Mouse (Mus musculus): Measurements from ENCODE around the gene Ddah2. TPM values are rescaled to one million over a fixed set of nuclear protein-coding genes. Genes with fewer than 3 reads are reported as not detected.
"Not testable (repeated sequence)": the region's sequence is repeated elsewhere in the genome, so short reads cannot be mapped to it uniquely, and the experiment has no call there.

Ddah2 gene
- polyA plus RNA-seq, 1 experiment from 2014 or later, result 527 TPM

DNA sequence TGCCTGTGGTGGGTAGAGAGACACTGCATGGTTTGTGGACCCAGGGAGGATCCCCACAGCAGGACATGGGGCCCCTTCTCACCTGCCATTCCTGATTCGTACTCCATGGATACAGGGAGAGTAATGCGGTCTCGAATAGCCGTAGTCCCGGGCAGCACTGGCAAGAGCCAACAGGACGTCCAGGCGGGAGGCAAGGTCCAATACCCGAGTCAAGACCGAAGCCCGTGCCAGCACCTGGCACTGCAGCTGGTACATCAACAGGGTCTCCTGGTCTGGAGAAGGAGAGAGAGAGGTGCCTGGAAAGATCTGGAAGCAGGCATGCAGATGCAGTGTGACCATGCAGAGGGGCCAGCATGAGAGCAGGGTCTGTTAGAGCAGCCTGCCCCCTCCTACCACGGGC is 27.6 kb upstream of the Ddah2 start:
- Histone ChIP-seq H3K27me3 (ENCODE audit: low read depth, poor library complexity, severe bottlenecking) (no peaks in the 10 kb centered on the region), H3K4me1 (peaks cover 44% of the 10 kb centered on the region), H3K9me3 (replicated peaks) (no peaks in the 10 kb centered on the region), H3K27ac (replicated peaks) (0 out of 2 replicates have a peak overlapping the region, but pooled peaks have one; percentile 29), H3K36me3 (no peaks in the 10 kb centered on the region), H3K4me3 (0 out of 2 replicates have a peak overlapping the region, but pooled peaks have one; percentile 9)
- 87% methylated on average over 11 of the region's 11 CpGs for WGBS
- DNase-seq (ENCODE audit: low spot score), result no peak

DNA sequence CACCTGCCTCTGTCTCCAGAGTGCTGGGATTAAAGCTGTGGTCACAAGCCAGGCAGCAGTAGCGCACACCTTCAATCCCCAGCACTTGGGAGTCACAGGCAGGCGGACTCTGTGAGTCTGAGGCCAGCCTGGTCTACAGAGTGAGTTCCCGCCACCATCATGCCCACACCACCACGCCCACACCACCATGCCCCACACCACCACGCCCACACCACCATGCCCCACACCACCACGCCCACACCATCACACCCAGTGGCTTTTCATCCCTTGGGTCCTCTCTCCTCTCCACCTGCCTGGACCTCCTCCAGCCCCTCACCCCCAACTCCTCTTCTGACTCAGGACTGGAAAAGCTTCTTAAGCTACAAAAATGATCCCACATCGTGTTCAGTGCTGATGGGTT is 27.0 kb upstream of the Ddah2 start:
- H3K4me1 ChIP-seq, result peaks cover 38% of the 10 kb centered on the region
- H3K27me3 ChIP-seq (ENCODE audit: low read depth, poor library complexity, severe bottlenecking), result no peaks in the 10 kb centered on the region
- H3K9me3 ChIP-seq (replicated peaks), result no peaks in the 10 kb centered on the region
- 87% methylated on average over 7 of the region's 7 CpGs for WGBS
- no peak for DNase-seq (ENCODE audit: low spot score)
- H3K27ac ChIP-seq (replicated peaks), result 0 out of 2 replicates have a peak overlapping the region, but pooled peaks have one; percentile 29
- H3K4me3 ChIP-seq, result 0 out of 2 replicates have a peak overlapping the region, but pooled peaks have one; percentile 9
- H3K36me3 ChIP-seq, result no peaks in the 10 kb centered on the region

DNA sequence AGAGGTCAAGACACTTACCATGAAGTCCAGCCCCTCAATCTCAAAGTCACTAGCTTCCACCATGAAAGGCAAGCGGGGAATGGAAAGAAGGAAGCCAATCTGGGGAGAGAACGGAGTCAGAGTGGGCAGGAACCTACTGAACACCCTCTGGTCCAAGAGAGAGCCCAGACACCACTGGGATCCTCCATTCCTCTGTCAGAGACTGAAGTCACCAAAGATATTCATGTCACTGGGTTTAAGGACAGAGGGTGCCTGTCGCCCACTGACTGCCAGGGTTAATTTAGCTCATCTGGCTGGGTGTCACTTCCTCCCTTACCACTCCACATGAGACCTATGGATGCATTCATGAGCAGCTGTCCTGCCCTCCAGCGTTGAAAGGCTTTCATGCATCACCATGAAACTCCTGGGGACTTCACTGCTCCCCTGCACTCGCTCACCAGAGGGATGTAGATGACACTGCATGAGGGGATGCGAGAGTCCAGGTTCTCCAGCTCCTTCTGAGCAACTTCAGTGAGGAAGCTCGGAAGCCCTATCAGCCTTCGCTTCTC is 26.4 kb upstream of the Ddah2 start:
- Histone ChIP-seq H3K4me3 (no peak overlapping the region), H3K27me3 (ENCODE audit: low read depth, poor library complexity, severe bottlenecking) (no peaks in the 10 kb centered on the region), H3K9me3 (replicated peaks) (no peaks in the 10 kb centered on the region), H3K36me3 (no peaks in the 10 kb centered on the region), H3K27ac (replicated peaks) (no peak overlapping the region), H3K4me1 (peaks cover 33% of the 10 kb centered on the region)
- DNase-seq (ENCODE audit: low spot score), result no peak
- WGBS, result 79% methylated on average over 8 of the region's 8 CpGs

DNA sequence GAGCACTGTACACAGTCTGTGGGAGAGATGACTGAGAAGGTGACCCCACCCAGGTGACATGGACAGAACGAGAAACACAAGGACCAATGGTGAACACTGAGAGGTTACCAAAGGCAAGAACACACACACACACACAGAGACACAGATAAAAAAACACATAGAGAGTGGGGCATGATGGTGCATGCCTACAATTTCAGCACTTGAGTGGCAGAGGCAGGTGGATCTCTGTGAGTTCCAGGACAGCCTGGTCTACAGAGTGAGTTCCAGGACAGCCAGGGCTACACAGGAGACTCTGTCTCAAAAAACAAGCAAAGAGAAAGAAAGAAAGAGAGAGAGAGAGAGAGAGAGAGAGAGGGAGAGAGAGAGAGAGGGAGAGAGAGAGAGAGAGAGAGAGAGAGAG is 25.1 kb upstream of the Ddah2 start:
- WGBS, result 89% methylated on average over 1 of the region's 1 CpGs
- H3K9me3 ChIP-seq (replicated peaks); H3K36me3 ChIP-seq; DNase-seq (ENCODE audit: low spot score); H3K27ac ChIP-seq (replicated peaks); H3K27me3 ChIP-seq (ENCODE audit: low read depth, poor library complexity, severe bottlenecking); H3K4me3 ChIP-seq: not testable (repeated sequence)
- H3K4me1 ChIP-seq, result peaks cover 22% of the 10 kb centered on the region

DNA sequence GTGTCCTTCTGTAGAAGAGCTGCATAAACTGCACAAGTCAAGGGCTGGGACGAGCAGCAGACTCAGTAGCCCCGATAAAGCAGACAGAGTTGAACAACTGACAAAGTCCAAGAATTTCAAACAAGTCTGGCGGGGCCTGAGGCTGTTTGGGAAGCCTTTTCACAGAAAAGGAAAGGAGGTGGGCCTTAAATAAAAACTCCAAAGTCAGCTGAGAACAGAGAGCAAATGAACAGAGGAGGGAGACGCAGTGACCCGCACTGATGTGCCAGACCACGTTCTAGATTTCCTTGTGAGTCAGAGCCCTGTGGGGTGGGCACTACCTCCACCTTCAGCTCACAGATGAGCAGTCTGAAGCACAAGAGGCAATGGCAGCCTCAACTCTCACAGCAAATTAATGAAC is 23.9 kb upstream of the Ddah2 start:
- no peak overlapping the region for H3K4me3 ChIP-seq
- no peaks in the 10 kb centered on the region for H3K9me3 ChIP-seq (replicated peaks)
- WGBS, result 86% methylated on average over 6 of the region's 6 CpGs
- H3K27me3 ChIP-seq (ENCODE audit: low read depth, poor library complexity, severe bottlenecking), result no peaks in the 10 kb centered on the region
- H3K36me3 ChIP-seq, result no peaks in the 10 kb centered on the region
- H3K4me1 ChIP-seq, result peaks cover 12% of the 10 kb centered on the region
- DNase-seq (ENCODE audit: low spot score), result no peak
- H3K27ac ChIP-seq (replicated peaks), result no peak overlapping the region

DNA sequence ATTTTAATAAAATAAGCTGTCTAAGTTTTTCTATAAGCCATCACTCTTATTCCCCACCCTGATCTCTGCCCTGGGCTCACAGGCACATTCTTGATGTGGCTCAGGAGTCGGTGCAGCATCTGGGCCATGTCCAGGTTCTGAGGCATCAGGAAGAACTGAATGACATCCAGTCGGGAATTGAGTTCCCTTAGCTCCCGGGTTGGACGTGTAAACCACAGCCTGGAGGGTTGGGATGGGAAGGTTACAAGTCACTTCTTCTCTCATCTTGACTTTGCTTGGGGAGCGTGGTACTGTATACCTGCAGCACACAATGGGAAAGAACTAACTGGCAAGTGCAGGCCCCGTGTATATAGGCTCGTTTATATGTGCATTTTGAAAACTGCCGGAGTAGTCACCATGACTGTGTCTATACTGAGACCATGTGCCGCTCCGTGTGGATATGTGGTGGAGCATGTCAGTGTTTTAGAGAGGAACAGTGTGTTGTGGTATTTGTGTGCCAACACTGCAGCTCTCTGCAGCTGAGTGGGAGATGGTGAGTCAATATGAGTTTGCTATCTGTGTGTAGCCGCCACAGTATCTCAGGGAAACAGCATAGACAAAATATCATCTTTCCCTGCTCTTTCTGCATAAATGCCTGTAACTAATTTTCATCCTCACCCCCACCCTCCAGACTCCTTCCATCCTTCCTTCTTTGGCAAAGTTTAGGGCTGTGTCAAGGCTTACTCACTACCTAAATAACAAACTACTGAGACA is 19.5 kb upstream of the Ddah2 start:
- 91% methylated on average over 11 of the region's 11 CpGs for WGBS
- Histone ChIP-seq H3K4me1 (peaks cover 7% of the 10 kb centered on the region; the same call in 1 of the 2 replicates), H3K9me3 (replicated peaks) (no peaks in the 10 kb centered on the region), H3K36me3 (no peaks in the 10 kb centered on the region), H3K27ac (replicated peaks) (no peak overlapping the region), H3K27me3 (ENCODE audit: low read depth, poor library complexity, severe bottlenecking) (no peaks in the 10 kb centered on the region), H3K4me3 (no peak overlapping the region)
- DNase-seq (ENCODE audit: low spot score), result no peak

DNA sequence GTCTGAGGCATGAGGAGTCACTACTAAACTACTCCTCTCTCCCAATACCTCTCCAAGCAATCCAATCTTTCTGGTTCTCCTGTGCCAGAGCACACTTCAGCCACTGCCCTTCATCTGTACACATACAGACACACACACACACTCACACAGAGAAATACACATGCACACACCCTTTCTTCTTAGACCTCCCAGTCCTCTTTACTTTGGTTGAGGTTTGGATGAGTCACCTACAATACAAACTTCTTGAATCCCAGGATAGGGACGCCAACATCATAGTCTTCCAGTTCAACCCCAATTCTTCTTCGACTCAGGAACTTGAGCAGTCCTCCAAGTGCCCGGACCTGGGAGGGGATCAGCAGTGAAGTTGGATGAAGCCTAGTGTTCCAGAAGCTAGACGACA is 15.0 kb upstream of the Ddah2 start:
- H3K36me3 ChIP-seq, result no peaks in the 10 kb centered on the region
- no peak for DNase-seq (ENCODE audit: low spot score)
- no peak overlapping the region for H3K27ac ChIP-seq (replicated peaks)
- H3K4me3 ChIP-seq, result no peak overlapping the region
- no peaks in the 10 kb centered on the region for H3K9me3 ChIP-seq (replicated peaks)
- H3K27me3 ChIP-seq (ENCODE audit: low read depth, poor library complexity, severe bottlenecking), result 0 out of 2 replicates have a peak, but pooled peaks cover 4% of the 10 kb centered on the region
- H3K4me1 ChIP-seq, result peaks cover 52% of the 10 kb centered on the region
- 91% methylated on average over 4 of the region's 4 CpGs for WGBS

DNA sequence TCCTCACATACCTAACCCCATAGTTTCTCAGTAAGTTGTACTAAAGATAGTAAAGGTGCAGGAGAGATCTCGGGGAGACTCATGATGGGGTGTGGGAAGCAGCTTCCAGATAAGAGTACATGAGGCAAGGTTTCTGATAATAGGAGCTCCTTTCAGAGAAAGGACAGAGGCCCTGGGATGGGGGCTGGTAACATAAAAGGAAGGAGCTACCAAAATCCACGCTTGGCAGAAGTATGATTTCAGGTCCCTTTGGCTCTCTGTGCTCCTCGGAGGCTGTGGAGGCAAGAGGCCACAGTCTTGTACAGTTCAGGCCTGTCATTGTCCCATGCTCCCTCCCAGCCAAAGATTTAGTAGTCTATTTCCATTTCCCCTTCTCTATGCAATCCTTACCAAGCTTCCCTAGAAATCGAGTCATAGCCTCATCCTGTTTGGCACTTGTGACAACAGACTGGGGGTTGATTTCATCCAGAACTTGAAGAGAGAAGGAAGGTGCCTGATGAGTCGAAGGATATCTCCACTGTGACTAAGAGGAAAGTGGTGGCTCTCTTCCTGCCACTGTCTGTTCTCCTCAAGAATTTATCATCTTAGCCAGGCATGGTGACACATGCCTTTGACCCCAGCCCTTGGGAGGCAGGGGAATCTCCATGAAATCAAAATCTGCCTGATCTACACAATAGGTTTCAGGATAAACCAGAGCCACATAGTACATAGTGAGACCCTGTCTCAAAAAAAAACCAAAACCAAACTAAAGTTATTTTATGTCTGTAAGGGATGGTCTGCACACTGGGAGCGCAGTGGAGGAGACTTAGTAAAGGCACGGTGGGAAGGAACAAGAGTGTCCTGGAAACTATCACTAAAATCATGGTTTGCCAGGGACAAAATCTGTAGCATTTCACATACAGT is 13.7 kb upstream of the Ddah2 start:
- WGBS, result 90% methylated on average over 7 of the region's 7 CpGs
- Histone ChIP-seq H3K4me3 (peak overlapping the region; percentile 72), H3K4me1 (peaks cover 66% of the 10 kb centered on the region), H3K27me3 (ENCODE audit: low read depth, poor library complexity, severe bottlenecking) (0 out of 2 replicates have a peak, but pooled peaks cover 4% of the 10 kb centered on the region), H3K9me3 (replicated peaks) (no peaks in the 10 kb centered on the region), H3K36me3 (no peaks in the 10 kb centered on the region), H3K27ac (replicated peaks) (peak overlapping the region; percentile 97)
- DNase-seq (ENCODE audit: low spot score), result no peak

DNA sequence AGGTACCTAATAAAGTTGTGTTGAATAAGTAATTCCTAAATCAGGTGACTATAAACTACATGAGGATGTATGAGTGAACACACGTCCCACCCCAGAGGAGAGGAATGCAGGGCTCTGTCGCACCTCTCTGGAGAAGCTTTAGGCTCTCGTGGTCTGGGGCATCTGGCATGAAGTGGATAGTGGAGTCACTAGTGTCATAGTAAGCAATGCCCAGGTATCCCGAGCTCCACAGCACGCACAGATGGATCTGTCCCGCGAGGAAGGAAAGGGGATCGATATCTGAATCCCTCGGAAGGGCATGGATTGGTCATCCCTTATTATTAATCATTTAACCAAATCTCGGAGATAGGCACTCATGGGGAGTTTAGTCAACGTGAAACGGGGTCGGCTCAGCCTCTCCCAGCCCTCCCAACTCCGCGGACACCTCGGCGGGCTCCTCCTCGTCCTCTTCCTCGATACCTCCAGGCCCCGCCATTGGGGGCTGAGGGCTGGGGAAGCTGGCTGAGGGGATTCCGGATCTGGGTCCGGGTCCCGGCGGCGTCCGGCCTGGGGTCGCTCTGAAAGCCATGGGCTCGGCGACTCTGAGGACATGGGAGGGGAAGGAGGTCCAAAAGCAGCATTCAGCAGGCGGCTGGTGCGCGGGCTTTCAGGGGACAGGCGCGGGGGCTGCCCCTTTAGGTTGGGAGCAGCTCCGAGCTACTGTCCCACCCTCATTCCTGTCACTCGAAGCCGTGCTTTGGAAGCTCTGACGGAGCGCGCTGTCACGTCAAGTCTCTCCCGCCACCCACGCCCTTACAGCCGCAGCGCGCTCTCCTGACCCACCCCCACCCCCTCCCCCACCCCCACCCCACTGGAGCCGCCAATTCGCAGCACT is 12.8 kb upstream of the Ddah2 start:
- H3K27ac ChIP-seq (replicated peaks), result peak overlapping the region; percentile 97
- DNase-seq (ENCODE audit: low spot score), result no peak
- H3K4me1 ChIP-seq, result peaks cover 75% of the 10 kb centered on the region
- H3K4me3 ChIP-seq, result peak overlapping the region; percentile 72
- no peaks in the 10 kb centered on the region for H3K9me3 ChIP-seq (replicated peaks)
- H3K36me3 ChIP-seq, result no peaks in the 10 kb centered on the region
- 0 out of 2 replicates have a peak, but pooled peaks cover 4% of the 10 kb centered on the region for H3K27me3 ChIP-seq (ENCODE audit: low read depth, poor library complexity, severe bottlenecking)
- 5% methylated on average over 48 of the region's 48 CpGs for WGBS

DNA sequence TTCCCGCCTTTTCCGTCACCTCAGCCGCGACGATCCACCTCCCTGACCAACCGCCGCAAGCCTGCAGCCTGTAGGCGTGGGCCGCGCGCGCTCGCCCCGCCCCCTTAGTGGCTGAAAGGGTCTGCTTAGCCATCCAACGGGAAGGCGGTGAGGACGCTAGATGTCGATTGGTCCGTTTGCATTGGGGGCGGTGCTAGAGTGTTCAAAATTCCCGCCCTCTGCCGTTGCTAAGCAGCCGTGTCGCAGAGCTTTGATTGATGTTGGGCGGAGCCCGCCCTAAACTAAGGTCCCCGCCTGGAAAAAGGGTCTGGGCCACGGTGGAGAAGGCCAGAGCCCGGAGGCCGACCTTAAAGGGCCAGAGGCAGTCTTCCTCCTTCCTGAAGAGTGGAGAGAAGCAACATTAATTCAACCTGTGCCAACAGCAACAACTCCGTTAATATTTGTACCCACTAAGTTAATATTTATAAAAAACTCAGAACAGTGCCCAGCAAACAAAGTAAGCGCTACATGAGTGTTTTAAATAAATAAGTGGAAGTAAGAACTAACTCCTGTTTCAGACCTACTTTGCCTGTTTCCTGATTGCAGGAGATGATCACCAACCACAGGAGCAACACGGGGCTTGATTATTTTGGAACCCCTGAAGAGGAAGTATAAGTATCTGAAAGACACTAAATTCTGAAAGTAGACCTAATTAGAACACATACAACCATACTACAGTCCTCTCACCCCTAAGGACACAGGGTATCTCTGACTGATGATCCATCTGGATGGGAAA is 12.0 kb upstream of the Ddah2 start, which contains the start of gene Msh5:
TSS of gene Msh5 (minus strand) at position 65 of the 775 bp plus-strand sequence.
- Histone ChIP-seq H3K9me3 (replicated peaks) (no peaks in the 10 kb centered on the region), H3K4me1 (peaks cover 83% of the 10 kb centered on the region), H3K27ac (replicated peaks) (peak within 1 kb of the TSS; percentile 97), H3K36me3 (no peaks in the 10 kb centered on the region), H3K27me3 (ENCODE audit: low read depth, poor library complexity, severe bottlenecking) (0 out of 2 replicates have a peak, but pooled peaks cover 4% of the 10 kb centered on the region), H3K4me3 (peak within 1 kb of the TSS; percentile 72)
- DNase-seq (ENCODE audit: low spot score), result peak; percentile 100
- WGBS, result 2% methylated on average over 33 of the region's 33 CpGs

DNA sequence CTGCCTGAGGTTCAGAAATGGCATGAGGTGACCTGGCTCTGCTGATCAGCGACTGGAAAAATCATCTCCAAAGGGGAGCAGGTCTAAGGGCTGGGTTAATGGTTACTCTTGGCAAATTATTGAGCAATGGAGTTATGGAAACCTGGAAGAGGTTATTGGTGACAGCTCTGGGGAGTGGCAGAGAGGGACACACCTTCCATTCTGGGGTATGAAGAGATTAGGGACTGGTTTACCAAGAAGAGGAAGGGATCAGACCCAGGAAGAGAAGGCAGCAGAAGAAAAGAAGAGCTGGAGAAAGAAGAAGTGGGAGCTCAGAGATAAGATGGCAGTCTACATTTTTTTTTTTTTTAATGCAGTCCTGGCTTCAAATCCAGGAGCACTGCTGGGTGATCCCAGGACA is 11.1 kb upstream of the Ddah2 start:
- no peaks in the 10 kb centered on the region for H3K9me3 ChIP-seq (replicated peaks)
- H3K27ac ChIP-seq (replicated peaks), result peak overlapping the region; percentile 97
- peaks cover 91% of the 10 kb centered on the region for H3K4me1 ChIP-seq
- 63% methylated on average over 1 of the region's 1 CpGs for WGBS
- 0 out of 2 replicates have a peak overlapping the region, but pooled peaks have one; percentile 21 for H3K4me3 ChIP-seq
- H3K36me3 ChIP-seq, result peaks cover 5% of the 10 kb centered on the region
- no peak for DNase-seq (ENCODE audit: low spot score)
- H3K27me3 ChIP-seq (ENCODE audit: low read depth, poor library complexity, severe bottlenecking), result 0 out of 2 replicates have a peak, but pooled peaks cover 4% of the 10 kb centered on the region

Measured in midbrain, embryonic 10.5 days (tissue).